Mouse (Mus musculus) liver, embryonic 15.5 days (tissue): ENCODE measurements at regions not wholly inside any gene's neighbourhood (a gene's known extent, or its start where the extent isn't known, plus 50 kb on each side); places are given as distances from the start of the nearest gene placed in this dataset.

Experiments
- ATAC-seq: fragments of 200-750 bp; cut with Nextera tagmentation; 2 replicates; pipeline ENCODE4 v1.8.0; 2017; ENCODE audit warnings: moderate number of reproducible peaks, mild to moderate bottlenecking, moderate library complexity; ENCODE audit not compliant: insufficient read depth
- H3K27ac ChIP-seq: fragments of 300-500 bp; sonication (generic); replicated peaks from 2 replicates; pipeline ENCODE4 v1.5.1; 2015; ENCODE audit warnings: mild to moderate bottlenecking, inconsistent platforms
- H3K27me3 ChIP-seq: fragments of 300-500 bp; sonication (generic); 2 replicates; pipeline ENCODE4 v1.6.1; 2015; ENCODE audit warnings: mild to moderate bottlenecking, inconsistent platforms
- H3K36me3 ChIP-seq: fragments of 300-500 bp; sonication (generic); replicated peaks from 2 replicates; pipeline ENCODE4 v1.6.1; 2015; ENCODE audit warnings: moderate library complexity, mild to moderate bottlenecking, inconsistent platforms
- H3K4me1 ChIP-seq: fragments of 300-500 bp; sonication (generic); replicated peaks from 2 replicates; pipeline ENCODE4 v1.6.1; 2015; ENCODE audit warnings: inconsistent platforms
- H3K4me2 ChIP-seq: fragments of 300-500 bp; sonication (generic); 2 replicates; pipeline ENCODE4 v1.6.1; 2015; ENCODE audit warnings: moderate library complexity, mild to moderate bottlenecking, inconsistent platforms
- H3K4me3 ChIP-seq: fragments of 300-500 bp; sonication (generic); replicated peaks from 2 replicates; pipeline ENCODE4 v1.5.1; 2015; ENCODE audit warnings: mild to moderate bottlenecking, inconsistent platforms
- H3K9ac ChIP-seq: fragments of 300-500 bp; sonication (generic); 2 replicates; pipeline ENCODE4 v1.6.1; 2015; ENCODE audit warnings: moderate library complexity, mild to moderate bottlenecking, inconsistent platforms
- H3K9me3 ChIP-seq: fragments of 300-500 bp; sonication (generic); replicated peaks from 2 replicates; pipeline ENCODE4 v1.6.1; 2016; ENCODE audit warnings: inconsistent platforms
- WGBS: fragments of 180-500 bp; shearing (Covaris S2); methylation state at CpG from one replicate; pipeline ENCODE4 v1.1.7; 2015; ENCODE audit warnings: mixed read lengths; ENCODE audit not compliant: insufficient replicate concordance; 5-methylcytosine and 5-hydroxymethylcytosine counted together

DNA sequence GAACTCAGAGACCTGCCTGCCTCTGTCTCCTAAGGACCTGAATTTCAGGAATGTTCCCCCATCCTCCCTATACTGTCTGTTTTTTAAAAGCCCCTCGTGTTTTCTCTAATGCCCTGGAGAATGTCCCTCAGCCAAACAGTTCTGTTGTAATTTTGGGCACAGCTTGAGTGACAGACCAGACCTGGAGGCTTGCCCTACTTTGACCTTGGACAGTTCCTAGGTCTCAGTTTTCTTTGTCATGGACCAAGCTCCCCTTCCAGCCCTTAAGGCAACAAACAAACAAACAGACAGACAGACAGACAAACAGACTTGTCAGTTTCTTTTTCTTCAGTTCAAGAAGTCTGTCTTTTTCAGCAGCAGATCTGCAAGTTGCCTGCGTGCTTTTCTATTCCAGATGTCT lies 114.4 kb downstream of the Sox2 start:
- no peaks in the 10 kb centered on the region for H3K27me3 ChIP-seq
- no peaks in the 10 kb centered on the region for H3K36me3 ChIP-seq
- ATAC-seq: no peak
- H3K4me3 ChIP-seq: no peak overlapping the region
- H3K27ac ChIP-seq: no peak overlapping the region
- no peaks in the 10 kb centered on the region for H3K4me1 ChIP-seq
- WGBS: 51% methylated on average over 2 of the region's 2 CpGs
- no peak overlapping the region for H3K9ac ChIP-seq
- no peaks in the 10 kb centered on the region for H3K9me3 ChIP-seq
- no peak overlapping the region for H3K4me2 ChIP-seq

GRCm38 (mm10) chr3:34765151-34765550 lies 114.9 kb downstream of the Sox2 start:
- Histone ChIP-seq H3K4me1 (no peaks in the 10 kb centered on the region), H3K27me3 (no peaks in the 10 kb centered on the region), H3K27ac (no peak overlapping the region), H3K36me3 (no peaks in the 10 kb centered on the region), H3K4me2 (no peak overlapping the region), H3K9ac (no peak overlapping the region), H3K9me3 (no peaks in the 10 kb centered on the region), H3K4me3 (no peak overlapping the region)
- 68% methylated on average over 6 of the region's 6 CpGs for WGBS
- ATAC-seq: no peak

- Histone ChIP-seq H3K4me2 (no peak overlapping the region), H3K9ac (no peak overlapping the region), H3K4me1 (no peaks in the 10 kb centered on the region), H3K36me3 (no peaks in the 10 kb centered on the region), H3K27ac (no peak overlapping the region), H3K4me3 (no peak overlapping the region), H3K9me3 (no peaks in the 10 kb centered on the region), H3K27me3 (no peaks in the 10 kb centered on the region)
- ATAC-seq: no peak
- WGBS: 15% methylated on average over 2 of the region's 3 CpGs
Observed at GRCm38 (mm10) chr3:34769818-34770217, 119.6 kb downstream of the Sox2 start.

DNA sequence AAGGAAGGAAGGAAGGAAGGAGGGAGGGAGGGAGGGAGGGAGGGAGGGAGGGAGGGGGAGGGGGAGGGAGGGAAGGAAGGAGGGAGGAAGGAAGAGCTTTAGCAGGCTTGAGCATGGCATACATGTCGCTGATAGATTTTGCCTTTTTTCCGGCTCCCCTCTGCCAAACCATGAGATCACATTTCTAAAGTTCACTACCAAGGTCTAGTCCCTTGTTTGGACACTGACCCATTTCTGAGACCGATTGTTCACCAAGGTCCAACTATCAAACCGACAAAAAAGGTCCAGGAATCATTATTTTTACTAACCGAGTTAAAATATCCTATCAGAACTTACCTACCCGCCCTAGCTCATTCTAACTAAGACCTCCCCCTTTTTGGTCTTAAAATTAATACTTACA lies 120.1 kb downstream of the Sox2 start:
- WGBS: 41% methylated on average over 6 of the region's 6 CpGs
- Histone ChIP-seq H3K36me3 (no peaks in the 10 kb centered on the region), H3K27me3 (no peaks in the 10 kb centered on the region)

GRCm38 (mm10) chr3:34772035-34772434 lies 121.8 kb downstream of the Sox2 start:
- Histone ChIP-seq H3K9ac (no peak overlapping the region), H3K4me3 (no peak overlapping the region), H3K4me1 (no peaks in the 10 kb centered on the region), H3K27ac (no peak overlapping the region), H3K27me3 (no peaks in the 10 kb centered on the region), H3K9me3 (no peaks in the 10 kb centered on the region), H3K36me3 (no peaks in the 10 kb centered on the region), H3K4me2 (no peak overlapping the region)
- 56% methylated on average over 3 of the region's 3 CpGs for WGBS
- no peak for ATAC-seq

More for the DNA sequence above, 120.1 kb downstream of the Sox2 start:
- no peak overlapping the region for H3K4me3 ChIP-seq
- no peak for ATAC-seq
- no peak overlapping the region for H3K4me2 ChIP-seq
- H3K9me3 ChIP-seq: no peaks in the 10 kb centered on the region
- no peaks in the 10 kb centered on the region for H3K4me1 ChIP-seq
- H3K9ac ChIP-seq: no peak overlapping the region
- H3K27ac ChIP-seq: no peak overlapping the region

- Histone ChIP-seq H3K4me2 (no peak overlapping the region), H3K4me1 (no peaks in the 10 kb centered on the region), H3K27ac (no peak overlapping the region), H3K4me3 (no peak overlapping the region), H3K36me3 (no peaks in the 10 kb centered on the region), H3K9me3 (no peaks in the 10 kb centered on the region), H3K9ac (no peak overlapping the region), H3K27me3 (no peaks in the 10 kb centered on the region)
- ATAC-seq: no peak
- 28% methylated on average over 23 of the region's 23 CpGs for WGBS
Observed at GRCm38 (mm10) chr3:34773678-34774425, 123.6 kb downstream of the Sox2 start.

DNA sequence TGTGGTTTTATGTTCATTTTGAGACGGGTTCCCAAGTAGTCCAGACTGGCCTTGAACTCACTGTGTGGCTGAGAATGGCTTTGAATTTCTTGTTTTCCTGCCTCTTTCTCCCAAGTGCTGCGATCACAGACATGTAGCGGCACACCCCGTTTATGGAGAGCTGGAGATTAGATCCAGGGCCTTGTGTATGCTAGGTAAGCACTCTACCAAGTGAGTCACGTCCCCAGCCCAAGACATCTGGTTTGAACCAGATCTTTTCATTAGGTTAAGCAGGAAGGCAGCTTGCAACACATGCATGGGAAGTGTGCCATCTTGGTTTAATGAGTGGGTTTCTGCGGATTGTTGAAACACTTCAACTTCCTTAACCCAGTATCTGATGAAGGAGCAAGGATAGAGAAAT lies 131.6 kb downstream of the Sox2 start:
- Histone ChIP-seq H3K9me3 (no peaks in the 10 kb centered on the region), H3K27ac (no peak overlapping the region)
- WGBS: 63% methylated on average over 6 of the region's 6 CpGs

GRCm38 (mm10) chr3:34783398-34783797 lies 133.2 kb downstream of the Sox2 start:
- no peaks in the 10 kb centered on the region for H3K4me1 ChIP-seq
- H3K4me3 ChIP-seq: no peak overlapping the region
- no peak for ATAC-seq
- H3K27me3 ChIP-seq: no peaks in the 10 kb centered on the region
- H3K9ac ChIP-seq: no peak overlapping the region
- 62% methylated on average over 1 of the region's 1 CpGs for WGBS
- H3K4me2 ChIP-seq: no peak overlapping the region
- H3K27ac ChIP-seq: no peak overlapping the region
- no peaks in the 10 kb centered on the region for H3K9me3 ChIP-seq
- H3K36me3 ChIP-seq: no peaks in the 10 kb centered on the region

More for the DNA sequence above, 131.6 kb downstream of the Sox2 start:
- no peaks in the 10 kb centered on the region for H3K4me1 ChIP-seq
- no peaks in the 10 kb centered on the region for H3K27me3 ChIP-seq
- H3K36me3 ChIP-seq: no peaks in the 10 kb centered on the region
- no peak overlapping the region for H3K9ac ChIP-seq
- no peak overlapping the region for H3K4me3 ChIP-seq
- no peak overlapping the region for H3K4me2 ChIP-seq
- no peak for ATAC-seq

- no peak for ATAC-seq
- no peak overlapping the region for H3K9ac ChIP-seq
- 69% methylated on average over 3 of the region's 3 CpGs for WGBS
Observed at GRCm38 (mm10) chr3:34787211-34787610, 137.0 kb downstream of the Sox2 start.

DNA sequence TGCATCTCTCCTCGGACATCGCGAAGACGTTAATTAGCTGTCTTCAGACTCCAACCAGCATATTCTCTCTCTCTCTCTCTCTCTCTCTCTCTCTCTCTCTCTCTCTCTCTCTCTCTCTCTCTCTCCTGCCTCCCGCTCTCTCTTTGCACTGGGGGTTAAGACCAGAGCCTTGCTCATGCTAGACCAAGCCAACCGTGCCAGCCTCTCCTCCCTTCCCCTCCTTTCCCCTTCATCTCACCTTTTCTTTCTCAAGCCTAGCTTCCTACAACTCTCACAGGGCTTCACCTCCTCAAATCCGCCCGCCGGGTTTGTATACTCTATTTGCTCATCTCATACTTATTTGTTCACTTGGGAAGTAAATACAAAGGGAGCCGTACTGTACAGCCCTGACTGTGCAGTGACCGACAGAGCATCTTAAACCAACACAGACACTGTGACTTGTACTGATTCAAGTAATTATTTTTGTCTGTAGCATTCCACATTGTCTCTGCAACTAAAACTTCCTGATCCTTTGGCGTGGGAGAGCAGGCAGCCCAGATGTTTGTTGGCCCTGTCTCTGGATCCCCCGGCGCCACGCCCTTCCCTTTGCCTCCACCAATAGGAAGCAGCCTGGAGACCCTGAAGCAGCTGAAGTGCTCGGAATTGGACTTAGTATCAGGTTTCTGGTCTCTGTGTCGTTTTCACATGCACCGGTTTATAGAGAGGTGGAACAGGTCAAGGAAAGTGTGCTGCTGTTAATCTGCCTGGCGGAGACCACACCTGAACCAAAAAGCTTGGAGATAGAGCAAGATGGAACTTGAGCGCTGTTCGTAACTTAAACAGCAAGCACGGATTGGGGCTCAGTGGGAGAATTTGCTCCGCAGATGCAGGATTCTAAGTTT lies 145.1 kb downstream of the Sox2 start:
- Histone ChIP-seq H3K27ac (no peak overlapping the region), H3K9ac (no peak overlapping the region), H3K36me3 (no peaks in the 10 kb centered on the region), H3K9me3 (no peaks in the 10 kb centered on the region), H3K4me2 (peak overlapping the region; percentile 15), H3K4me1 (no peaks in the 10 kb centered on the region), H3K27me3 (no peaks in the 10 kb centered on the region), H3K4me3 (no peak overlapping the region)
- WGBS: 26% methylated on average over 23 of the region's 23 CpGs
- ATAC-seq: no peak

More at GRCm38 (mm10) chr3:34787211-34787610, 137.0 kb downstream of the Sox2 start:
- H3K27me3 ChIP-seq: no peaks in the 10 kb centered on the region
- H3K4me1 ChIP-seq: no peaks in the 10 kb centered on the region
- no peaks in the 10 kb centered on the region for H3K9me3 ChIP-seq
- H3K36me3 ChIP-seq: no peaks in the 10 kb centered on the region
- H3K4me2 ChIP-seq: no peak overlapping the region
- no peak overlapping the region for H3K4me3 ChIP-seq
- H3K27ac ChIP-seq: no peak overlapping the region

GRCm38 (mm10) chr3:34795984-34796266 lies 145.7 kb downstream of the Sox2 start:
- no peak for ATAC-seq
- no peak overlapping the region for H3K9ac ChIP-seq
- H3K27ac ChIP-seq: no peak overlapping the region
- H3K27me3 ChIP-seq: no peaks in the 10 kb centered on the region
- 17% methylated on average over 5 of the region's 5 CpGs for WGBS
- no peaks in the 10 kb centered on the region for H3K4me1 ChIP-seq
- H3K4me3 ChIP-seq: no peak overlapping the region
- peak overlapping the region; percentile 15; the same call in 1 of the 2 replicates for H3K4me2 ChIP-seq
- no peaks in the 10 kb centered on the region for H3K36me3 ChIP-seq
- H3K9me3 ChIP-seq: no peaks in the 10 kb centered on the region
